Mouse (Mus musculus) embryonic facial prominence, embryonic 14.5 days (tissue): Measurements from ENCODE around the gene Ssbp3. TPM values are rescaled to one million over a fixed set of nuclear protein-coding genes. Genes with fewer than 3 reads are reported as not detected.

Experiments used
- ATAC-seq: fragments of 200-750 bp; cut with Nextera tagmentation; 2 replicates; pipeline ENCODE4 v1.8.0; 2017; ENCODE audit warnings: low read depth, moderate number of reproducible peaks, moderate TSS enrichment
- DNase-seq: peaks from one replicate; pipeline ENCODE4 v3.0.0-alpha.2; 2015; ENCODE audit warnings: low spot score
- H3K27ac ChIP-seq: fragments of 300-500 bp; sonication (generic); replicated peaks from 2 replicates; pipeline ENCODE4 v1.5.1; 2014; ENCODE audit warnings: low read depth, mild to moderate bottlenecking, low read length, moderate library complexity
- H3K27me3 ChIP-seq: fragments of 300-500 bp; sonication (generic); replicated peaks from 2 replicates; pipeline ENCODE4 v1.6.1; 2014; ENCODE audit warnings: low read length; ENCODE audit not compliant: control insufficient read depth, insufficient read depth
- H3K36me3 ChIP-seq: fragments of 300-500 bp; sonication (generic); 2 replicates; pipeline ENCODE4 v1.6.1; 2014; ENCODE audit warnings: low read length, mixed read lengths; ENCODE audit not compliant: control insufficient read depth, insufficient read depth
- H3K4me1 ChIP-seq: fragments of 300-500 bp; sonication (generic); 2 replicates; pipeline ENCODE4 v1.6.1; 2014; ENCODE audit warnings: antibody characterized with exemption, low read length; ENCODE audit not compliant: control insufficient read depth, insufficient read depth
- H3K4me2 ChIP-seq: fragments of 300-500 bp; sonication (generic); 2 replicates; pipeline ENCODE4 v1.6.1; 2014; ENCODE audit warnings: low read depth, mild to moderate bottlenecking, low read length, moderate library complexity, mixed read lengths
- H3K4me3 ChIP-seq: fragments of 300-500 bp; sonication (generic); 2 replicates; pipeline ENCODE4 v1.5.1; 2014; ENCODE audit warnings: low read depth, mild to moderate bottlenecking, low read length
- H3K9ac ChIP-seq: fragments of 300-500 bp; sonication (generic); 2 replicates; pipeline ENCODE4 v1.6.1; 2014; ENCODE audit warnings: low read depth, mild to moderate bottlenecking, low read length, moderate library complexity, mixed read lengths
- H3K9me3 ChIP-seq: fragments of 300-500 bp; sonication (generic); 2 replicates; pipeline ENCODE4 v1.6.1; 2016; ENCODE audit warnings: low read length; ENCODE audit not compliant: control insufficient read depth
- WGBS: fragments of 180-500 bp; shearing (Covaris S2); extraction: QIAGEN DNeasy Blood & Tissue Kit; methylation state at CpG from one replicate; pipeline ENCODE4 v1.1.7; 2014; 5-methylcytosine and 5-hydroxymethylcytosine counted together
- polyA plus RNA-seq: library from polyadenylated mRNA; unstranded; fragments of >200 nt; fragmentation: Nextera tagmentation; extraction: Ambion mirVana; gene quantifications from 2 replicates; pipeline ENCODE4 v1.2.1, GENCODE M21; 2014

Gene Ssbp3
- polyA plus RNA-seq, 1 experiment from 2014 or later = 72.9 TPM

DNA sequence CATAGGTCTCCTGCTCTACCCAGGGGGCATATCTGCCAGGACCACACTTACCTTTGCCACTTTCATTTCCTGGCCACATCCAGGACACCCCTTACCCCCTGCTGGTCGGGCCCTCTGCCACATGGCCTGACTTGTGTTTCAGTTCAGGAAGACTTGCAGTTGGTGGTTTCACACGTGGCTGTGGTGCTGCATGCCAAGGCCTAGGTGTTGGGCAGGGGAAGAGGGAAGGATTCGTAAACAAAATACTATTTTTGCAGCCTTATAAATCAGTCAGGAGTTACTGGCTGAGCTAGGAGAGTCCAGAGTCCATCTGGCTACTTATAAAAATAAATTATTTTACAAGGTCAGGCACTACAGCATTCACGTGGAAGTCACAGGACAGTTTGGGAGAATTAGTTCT lies 95.7 kb downstream of the Ssbp3 start:
- Histone ChIP-seq H3K9ac (no peak overlapping the region), H3K4me3 (no peak overlapping the region), H3K27me3 (no peaks in the 10 kb centered on the region), H3K4me2 (no peak overlapping the region), H3K9me3 (no peaks in the 10 kb centered on the region), H3K36me3 (peaks cover 7% of the 10 kb centered on the region; the same call in 1 of the 2 replicates), H3K4me1 (peaks cover 22% of the 10 kb centered on the region), H3K27ac (no peak overlapping the region)
- 74% methylated on average over 4 of the region's 4 CpGs for WGBS
- ATAC-seq = no peak
- DNase-seq = no peak

DNA sequence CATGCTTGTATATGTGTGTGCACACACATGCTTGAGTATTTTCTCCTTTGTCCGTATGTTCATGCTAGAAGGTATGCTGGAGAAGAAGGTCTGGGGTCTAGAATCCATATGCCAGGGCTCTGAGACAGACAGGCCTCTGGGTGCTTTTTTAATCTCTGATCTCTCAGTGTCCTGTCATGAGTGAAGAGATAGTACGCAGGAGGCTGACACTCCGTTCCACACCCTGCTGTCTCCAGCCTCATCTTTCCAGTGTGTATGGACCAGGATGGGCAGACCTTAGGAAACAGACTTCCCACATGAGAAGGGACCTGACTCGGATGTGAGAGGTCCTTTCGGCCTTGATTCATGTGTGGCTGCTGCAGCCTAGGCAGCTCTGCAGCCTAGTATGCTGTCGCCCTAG lies 96.3 kb downstream of the Ssbp3 start:
- no peaks in the 10 kb centered on the region for H3K27me3 ChIP-seq
- H3K4me1 ChIP-seq = peaks cover 22% of the 10 kb centered on the region
- H3K27ac ChIP-seq = no peak overlapping the region
- no peak overlapping the region for H3K9ac ChIP-seq
- no peak for DNase-seq
- no peak overlapping the region for H3K4me3 ChIP-seq
- ATAC-seq = no peak
- 85% methylated on average over 6 of the region's 6 CpGs for WGBS
- H3K9me3 ChIP-seq = no peaks in the 10 kb centered on the region
- peaks cover 7% of the 10 kb centered on the region; the same call in 1 of the 2 replicates for H3K36me3 ChIP-seq
- no peak overlapping the region for H3K4me2 ChIP-seq

DNA sequence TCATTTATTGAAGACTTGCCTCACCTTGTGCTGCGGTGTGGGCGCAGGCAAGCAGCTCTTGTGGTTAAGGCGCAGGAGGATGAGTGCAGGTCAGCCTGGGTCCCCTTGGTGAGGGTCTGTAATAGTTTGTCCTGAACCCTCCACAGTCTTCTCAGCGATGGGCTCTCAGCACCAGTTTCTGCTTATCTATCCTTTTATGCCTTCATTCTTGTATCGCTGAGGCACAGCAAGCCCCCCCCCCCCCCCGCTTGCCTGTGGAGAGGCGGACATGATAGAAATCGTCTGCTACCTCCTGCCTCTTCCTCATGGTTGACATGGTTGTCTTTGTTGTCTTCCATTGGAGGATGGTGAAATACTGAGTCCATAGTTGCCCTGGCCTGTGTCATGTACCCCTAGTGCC lies 96.9 kb downstream of the Ssbp3 start:
- no peaks in the 10 kb centered on the region for H3K27me3 ChIP-seq
- H3K36me3 ChIP-seq = peaks cover 8% of the 10 kb centered on the region; the same call in 1 of the 2 replicates
- H3K4me2 ChIP-seq = no peak overlapping the region
- DNase-seq (no peak), ATAC-seq (no peak)
- H3K4me3 ChIP-seq = no peak overlapping the region
- no peak overlapping the region for H3K27ac ChIP-seq
- WGBS = 89% methylated on average over 7 of the region's 8 CpGs
- H3K9me3 ChIP-seq = no peaks in the 10 kb centered on the region
- H3K4me1 ChIP-seq = peaks cover 25% of the 10 kb centered on the region
- no peak overlapping the region for H3K9ac ChIP-seq

DNA sequence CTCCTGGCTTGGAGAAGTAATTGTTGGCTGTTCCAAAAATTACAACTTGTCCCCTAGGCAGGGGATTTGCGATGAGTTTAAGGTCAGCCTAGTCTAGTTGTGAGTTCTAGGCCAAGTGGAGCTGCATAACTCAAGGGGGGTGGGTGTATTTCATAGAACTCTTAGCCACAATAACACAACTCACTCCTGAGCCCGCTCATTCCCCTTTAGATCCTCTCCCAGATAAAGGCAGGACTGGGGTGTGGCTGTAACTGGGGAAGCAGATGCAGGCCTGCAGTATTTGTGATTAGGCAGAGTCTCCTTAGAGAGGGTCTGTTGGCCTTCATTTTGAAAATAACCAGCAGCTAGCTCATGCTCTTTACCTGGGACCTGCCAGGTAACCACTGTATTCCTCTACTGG lies 97.7 kb downstream of the Ssbp3 start:
- Histone ChIP-seq H3K9ac (no peak overlapping the region), H3K27ac (no peak overlapping the region), H3K4me3 (no peak overlapping the region), H3K4me1 (peaks cover 18% of the 10 kb centered on the region), H3K9me3 (no peaks in the 10 kb centered on the region), H3K36me3 (peaks cover 11% of the 10 kb centered on the region; the same call in 1 of the 2 replicates), H3K4me2 (no peak overlapping the region), H3K27me3 (no peaks in the 10 kb centered on the region)
- DNase-seq (no peak), ATAC-seq (no peak)
- WGBS = 86% methylated on average over 2 of the region's 2 CpGs

DNA sequence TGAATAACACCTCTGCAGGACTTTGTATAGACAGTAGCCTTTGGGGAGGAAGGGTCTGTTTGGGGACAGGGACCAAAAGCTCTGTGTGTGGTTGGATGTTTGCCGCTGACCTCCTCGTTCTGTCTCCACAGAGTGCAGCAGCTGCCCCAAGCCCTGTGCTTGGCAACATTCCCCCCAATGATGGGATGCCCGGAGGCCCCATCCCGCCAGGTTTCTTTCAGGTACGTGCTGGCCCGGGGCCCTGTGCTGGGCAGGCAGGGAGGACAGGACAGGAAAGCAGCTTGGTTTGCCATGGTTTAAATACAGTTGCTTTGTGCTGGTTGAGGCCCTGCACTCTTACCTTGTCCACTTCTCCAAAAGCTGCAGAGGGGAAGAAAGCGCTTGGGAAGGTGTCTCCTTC lies 99.0 kb downstream of the Ssbp3 start:
- Histone ChIP-seq H3K9ac (no peak overlapping the region), H3K4me1 (peaks cover 19% of the 10 kb centered on the region), H3K27me3 (no peaks in the 10 kb centered on the region), H3K4me2 (no peak overlapping the region), H3K27ac (no peak overlapping the region), H3K4me3 (no peak overlapping the region), H3K9me3 (no peaks in the 10 kb centered on the region), H3K36me3 (peaks cover 11% of the 10 kb centered on the region; the same call in 1 of the 2 replicates)
- no peak for DNase-seq
- ATAC-seq = no peak
- 90% methylated on average over 7 of the region's 7 CpGs for WGBS

DNA sequence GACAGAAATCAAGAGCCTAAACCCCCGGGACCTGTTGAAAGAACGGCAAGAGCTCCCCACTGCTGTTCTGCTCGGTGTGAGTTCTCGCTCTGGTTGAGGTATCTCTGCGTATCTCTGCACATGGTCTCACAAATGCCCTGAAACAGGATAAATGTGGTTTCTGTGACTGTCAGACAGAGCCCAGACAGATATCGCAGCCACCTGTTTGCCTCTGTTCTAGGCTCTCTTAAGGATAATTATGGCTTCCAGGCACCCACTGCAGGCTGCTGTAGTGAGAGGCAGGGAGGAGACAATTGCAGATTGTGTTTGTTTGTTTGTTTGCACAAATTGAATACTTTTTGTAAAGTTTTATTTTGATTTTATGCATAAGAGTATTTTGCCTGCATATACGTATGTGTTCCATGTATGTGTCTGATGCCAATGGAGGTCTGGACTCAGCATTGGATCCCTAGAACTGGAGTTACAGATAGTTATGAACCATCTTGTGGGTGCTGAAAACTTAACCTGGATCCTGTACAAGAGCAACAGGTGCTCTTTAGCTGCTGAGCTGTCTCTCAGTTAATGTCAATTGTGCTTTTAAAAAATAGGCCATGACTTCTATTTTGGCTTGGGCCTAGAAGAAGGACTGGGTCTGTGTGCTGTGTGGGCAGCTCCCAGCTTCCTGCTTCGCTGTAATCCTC lies 101.0 kb downstream of the Ssbp3 start:
- peaks cover 11% of the 10 kb centered on the region; the same call in 1 of the 2 replicates for H3K36me3 ChIP-seq
- DNase-seq (no peak), ATAC-seq (no peak)
- peaks cover 23% of the 10 kb centered on the region for H3K4me1 ChIP-seq
- H3K4me2 ChIP-seq = no peak overlapping the region
- no peak overlapping the region for H3K4me3 ChIP-seq
- no peaks in the 10 kb centered on the region for H3K9me3 ChIP-seq
- 76% methylated on average over 8 of the region's 8 CpGs for WGBS
- no peaks in the 10 kb centered on the region for H3K27me3 ChIP-seq
- peak overlapping the region; percentile 54; the same call in 1 of the 2 replicates for H3K27ac ChIP-seq
- no peak overlapping the region for H3K9ac ChIP-seq

DNA sequence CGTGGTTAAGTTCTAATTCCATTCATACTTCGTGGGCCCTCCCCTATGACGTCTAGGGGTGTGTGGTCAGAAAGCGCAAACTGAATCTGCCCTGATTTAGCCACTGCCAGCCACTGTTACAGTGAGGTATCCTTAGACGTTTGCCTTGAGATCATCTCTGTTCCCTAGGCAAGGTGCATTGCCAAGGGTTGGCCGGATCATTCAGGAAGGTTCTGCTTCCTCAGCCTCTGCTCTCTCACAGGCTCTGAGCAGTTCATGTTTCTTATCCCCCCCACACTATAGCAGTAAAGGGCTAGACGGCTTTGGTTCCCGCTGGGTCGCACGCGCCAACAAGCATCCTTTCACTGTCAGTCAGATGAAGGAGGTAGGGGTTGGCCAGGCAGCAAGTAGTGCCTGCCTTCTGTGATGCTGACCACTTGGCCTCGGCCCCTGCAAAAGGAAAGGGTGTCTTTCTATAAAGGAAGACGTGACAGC lies 101.5 kb downstream of the Ssbp3 start:
- peaks cover 25% of the 10 kb centered on the region for H3K4me1 ChIP-seq

DNA sequence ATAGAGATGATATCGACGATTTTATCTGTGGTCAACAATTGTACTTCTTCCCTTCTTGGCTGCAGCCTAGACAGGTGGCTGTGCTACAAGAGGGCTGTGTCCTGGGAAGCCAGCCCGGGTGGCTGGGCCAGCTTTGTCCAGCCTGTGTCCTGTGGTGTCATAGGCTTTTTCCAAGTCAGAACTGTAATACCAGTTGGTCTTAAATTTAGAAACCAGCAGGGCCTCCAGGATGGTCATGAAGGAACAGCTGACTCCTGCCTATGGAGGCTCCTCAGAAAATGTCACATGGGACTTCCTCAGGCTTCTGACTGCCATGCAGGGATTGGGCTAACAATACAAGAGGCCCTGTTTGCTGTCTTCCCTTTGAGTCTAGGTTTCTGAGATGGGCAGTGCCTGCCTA lies 102.1 kb downstream of the Ssbp3 start:
- no peak overlapping the region for H3K4me3 ChIP-seq
- H3K4me1 ChIP-seq = peaks cover 30% of the 10 kb centered on the region
- H3K9ac ChIP-seq = no peak overlapping the region
- no peak for DNase-seq
- WGBS = 86% methylated on average over 3 of the region's 3 CpGs
- no peaks in the 10 kb centered on the region for H3K9me3 ChIP-seq
- no peak for ATAC-seq
- no peaks in the 10 kb centered on the region for H3K27me3 ChIP-seq
- H3K27ac ChIP-seq = peak overlapping the region; percentile 69; the same call in 1 of the 2 replicates
- no peak overlapping the region for H3K4me2 ChIP-seq
- peaks cover 11% of the 10 kb centered on the region; the same call in 1 of the 2 replicates for H3K36me3 ChIP-seq

More for the DNA sequence above, 101.5 kb downstream of the Ssbp3 start:
- Histone ChIP-seq H3K27ac (peak overlapping the region; percentile 69; the same call in 1 of the 2 replicates), H3K4me2 (no peak overlapping the region), H3K9me3 (no peaks in the 10 kb centered on the region), H3K36me3 (peaks cover 11% of the 10 kb centered on the region; the same call in 1 of the 2 replicates), H3K4me3 (no peak overlapping the region), H3K9ac (no peak overlapping the region), H3K27me3 (no peaks in the 10 kb centered on the region)
- ATAC-seq (peak; percentile 30; the same call in 1 of the 2 replicates), DNase-seq (peak; percentile 68)
- 59% methylated on average over 13 of the region's 13 CpGs for WGBS
